Mouse (Mus musculus): ENCODE results near the gene Defb22. TPM values are rescaled to one million over a fixed set of nuclear protein-coding genes. Genes with fewer than 3 reads are reported as not detected.

Gene Defb22
- not detected for polyA plus RNA-seq (2017; shearing (Covaris generic))

DNA sequence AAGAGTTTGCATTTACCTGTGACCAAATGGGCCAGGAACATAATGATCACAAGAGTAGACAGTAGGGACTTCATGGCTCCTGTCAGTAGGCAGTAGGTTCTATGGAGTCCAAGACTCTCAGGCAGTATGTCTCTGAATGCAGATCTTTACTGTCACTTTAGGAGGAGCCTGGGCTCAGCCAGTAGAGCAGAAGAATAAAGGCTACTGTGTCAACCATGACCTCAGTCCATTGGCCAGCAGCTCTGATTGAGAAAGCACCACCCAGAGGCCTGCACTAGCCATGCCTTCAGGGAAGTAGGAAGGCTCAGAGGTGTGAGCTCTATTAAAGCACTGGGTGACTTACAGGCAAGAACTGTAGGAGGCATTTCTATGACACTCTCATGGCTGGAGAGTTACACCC, at the start of gene Defb22:
TSS of gene Defb22 (minus strand) at position 101 of the 400 bp plus-strand sequence.
- no peak for ATAC-seq

DNA sequence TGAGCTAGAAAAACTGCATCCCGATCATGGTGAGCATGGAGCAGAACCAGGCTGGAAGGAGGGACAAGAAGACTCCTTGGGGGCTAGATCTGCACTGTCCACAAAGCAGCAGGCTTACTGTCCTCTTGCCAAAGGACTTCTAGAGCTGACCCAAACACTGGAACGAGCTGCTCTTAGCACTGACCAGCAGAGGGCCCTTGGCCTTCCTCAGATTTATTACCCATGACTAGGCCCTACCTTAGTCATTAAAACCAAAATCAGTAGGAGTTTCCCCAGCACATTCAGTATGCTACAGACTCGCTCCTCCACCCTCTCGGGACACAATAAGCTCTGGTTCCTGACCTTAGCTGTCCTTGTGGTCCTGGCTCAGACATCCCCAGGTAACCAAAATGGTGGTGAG, 28.0 kb upstream of the Defb22 start, which contains the start of gene Defb28:
TSS of gene Defb28 (plus strand) at position 275 of the 400 bp plus-strand sequence.
- no peak for ATAC-seq

DNA sequence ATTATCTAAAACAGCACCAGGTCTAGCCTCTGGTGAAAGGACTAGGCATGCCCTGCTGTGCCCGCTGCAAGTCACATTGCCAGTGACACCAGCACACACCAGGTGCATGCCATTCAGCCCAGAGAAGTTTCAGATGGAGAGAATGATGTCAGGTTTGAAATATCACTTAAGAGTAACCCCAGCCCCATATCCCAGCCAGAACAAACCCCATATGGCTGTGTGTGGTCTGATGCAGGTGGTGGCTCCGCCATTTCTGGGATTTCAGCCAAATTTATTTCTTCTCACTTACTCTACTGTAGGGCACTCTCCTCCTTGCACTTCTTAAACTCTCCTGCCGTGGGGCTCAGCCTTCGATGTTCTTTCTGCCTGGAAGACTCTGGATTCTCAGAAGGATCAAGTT, 26.1 kb upstream of the Defb22 start:
- ATAC-seq = no peak

DNA sequence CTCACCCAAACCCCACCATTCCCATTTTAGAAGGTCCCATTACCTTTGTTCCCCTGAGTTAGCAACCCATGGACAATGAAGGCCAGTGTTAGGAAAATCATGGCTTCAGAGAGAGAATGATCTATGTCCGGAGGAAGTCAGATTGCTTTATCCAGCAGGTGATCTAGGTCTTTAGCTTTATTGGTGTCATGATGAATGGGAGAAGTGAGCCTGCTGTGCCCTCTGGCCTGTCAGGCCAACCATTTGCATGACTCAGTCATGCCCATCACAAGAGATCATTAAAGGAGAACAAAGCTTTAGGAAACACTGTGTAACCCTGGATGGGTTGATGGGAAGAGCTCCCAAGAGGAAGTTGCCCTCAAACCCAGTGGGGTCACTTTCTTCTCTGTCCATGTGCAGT, 21.7 kb upstream of the Defb22 start, which contains the start of gene Defb26:
TSS of gene Defb26 (minus strand) at position 101 of the 400 bp plus-strand sequence.
- ATAC-seq = no peak

DNA sequence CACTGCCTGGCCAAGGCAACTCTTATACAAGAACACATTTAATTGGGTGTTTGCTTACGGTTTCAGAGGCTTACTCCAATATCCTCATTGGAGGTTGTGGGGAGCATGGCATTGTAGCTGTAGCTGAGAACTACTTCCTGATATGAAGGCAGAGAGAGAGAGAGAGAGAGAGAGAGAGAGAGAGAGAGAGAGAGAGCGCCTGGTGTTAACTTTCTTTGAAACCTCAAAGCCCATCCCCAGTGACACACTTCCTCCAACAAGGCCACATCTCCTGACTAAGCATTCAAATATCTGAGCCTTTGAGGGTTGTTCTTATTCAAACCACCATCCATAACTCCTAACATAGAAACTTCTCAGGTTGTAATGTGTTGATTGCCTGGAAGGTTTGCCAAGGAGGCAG, 14.0 kb upstream of the Defb22 start:
- ATAC-seq = no peak

DNA sequence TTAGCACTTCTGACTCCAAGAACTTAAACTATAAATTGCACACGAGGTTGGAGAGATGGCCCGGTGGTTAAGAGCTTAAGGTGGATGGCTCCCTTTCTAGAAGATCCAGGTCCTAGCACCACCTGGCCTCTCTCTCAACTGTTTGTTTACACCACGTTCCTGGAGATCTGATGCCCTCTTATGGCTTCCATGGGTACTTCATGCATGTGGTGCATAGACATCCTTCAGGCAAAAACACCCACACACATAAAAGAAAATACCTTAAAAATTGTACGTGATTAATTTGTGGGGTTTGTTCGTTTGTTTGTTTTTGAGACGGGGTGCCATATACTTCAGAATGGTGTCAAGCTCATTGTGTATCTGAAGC, 10.9 kb upstream of the Defb22 start:
- ATAC-seq = no peak

DNA sequence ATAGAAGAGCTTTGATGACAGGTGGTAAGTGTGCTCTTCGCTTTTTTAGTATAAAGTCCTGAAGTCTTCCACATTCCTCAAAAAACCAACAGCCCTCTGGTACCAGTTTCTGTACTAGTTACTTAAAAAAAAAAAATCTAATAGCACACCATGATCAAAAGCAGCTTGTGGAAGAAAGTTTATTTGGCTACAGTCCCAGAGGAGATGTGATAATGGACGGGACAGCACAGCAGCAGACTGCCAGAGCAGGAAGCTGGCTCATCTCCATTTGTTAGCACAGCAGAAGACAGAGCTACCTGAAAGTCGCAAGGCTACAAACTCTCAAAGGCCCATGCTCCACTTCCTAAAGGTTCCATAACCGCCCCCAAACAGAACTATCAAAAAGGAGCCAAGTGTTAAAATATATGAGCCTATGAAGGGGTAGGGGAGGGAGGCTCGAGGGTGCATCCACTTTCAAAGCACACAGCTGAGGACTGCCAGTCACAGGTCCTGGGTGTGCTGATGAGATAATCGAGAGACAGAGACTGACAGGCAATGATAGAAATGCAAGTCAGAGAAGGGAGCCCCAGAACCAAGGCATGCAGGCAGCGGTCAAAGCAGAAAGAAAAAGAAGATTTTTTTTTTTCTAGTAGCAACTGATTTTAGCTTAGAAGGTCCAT, 10.4 kb upstream of the Defb22 start:
- ATAC-seq = no peak

DNA sequence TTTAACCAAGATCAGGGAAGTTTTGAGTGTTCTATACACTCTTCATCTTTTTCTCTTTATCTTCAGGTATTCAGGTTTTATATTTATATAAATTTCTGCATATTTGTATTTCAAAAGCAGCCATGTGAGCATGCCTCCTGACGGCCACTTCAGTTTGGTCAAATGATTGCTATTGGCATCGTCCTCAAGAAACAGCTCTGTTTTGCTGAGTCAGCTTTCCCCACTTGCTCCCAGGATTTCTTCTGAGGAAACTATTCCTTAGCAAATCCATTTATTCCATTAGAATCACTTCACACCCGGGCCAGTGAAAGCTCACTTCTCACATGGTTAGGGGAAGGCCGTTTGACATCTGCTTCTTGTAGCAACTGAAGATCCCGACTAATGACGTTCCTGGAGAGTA, 8.1 kb upstream of the Defb22 start:
- no peak for ATAC-seq

DNA sequence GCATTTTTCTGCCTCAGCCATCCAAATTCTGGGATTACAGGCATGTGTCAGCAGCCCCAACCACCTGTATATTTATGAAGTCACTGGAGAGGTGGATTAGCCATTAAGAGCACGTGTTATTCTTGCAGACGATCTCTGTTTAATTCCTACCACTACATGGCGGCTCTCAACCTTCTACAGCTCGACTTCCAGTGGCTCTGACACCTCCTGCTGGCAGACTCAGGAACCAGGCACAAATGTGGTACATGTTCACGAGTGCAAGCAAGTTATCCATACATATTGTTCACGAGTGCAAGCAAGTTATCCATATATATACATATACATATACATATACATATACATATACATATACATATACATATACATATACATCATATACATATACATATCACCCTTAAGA, 3.2 kb upstream of the Defb22 start:
- no peak for ATAC-seq

DNA sequence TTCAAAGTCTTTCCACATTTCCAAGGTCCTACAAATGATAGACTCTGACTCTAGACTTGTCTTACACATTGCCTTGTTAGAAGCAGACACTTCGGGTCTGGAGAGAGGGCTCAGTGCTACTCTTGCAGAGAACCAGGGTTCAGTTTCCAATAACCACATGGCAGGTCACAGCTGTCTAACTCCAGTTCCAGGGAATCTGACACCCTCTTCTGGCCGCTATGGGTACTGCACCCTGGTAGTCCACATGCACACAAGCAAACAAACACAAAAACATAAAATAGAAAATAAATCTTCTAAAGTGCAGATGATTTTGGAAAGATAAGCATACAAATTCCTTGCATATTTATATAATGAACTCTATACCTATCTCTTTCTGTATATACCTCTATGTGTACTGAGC, 2.9 kb downstream of the Defb22 start:
- ATAC-seq = no peak

DNA sequence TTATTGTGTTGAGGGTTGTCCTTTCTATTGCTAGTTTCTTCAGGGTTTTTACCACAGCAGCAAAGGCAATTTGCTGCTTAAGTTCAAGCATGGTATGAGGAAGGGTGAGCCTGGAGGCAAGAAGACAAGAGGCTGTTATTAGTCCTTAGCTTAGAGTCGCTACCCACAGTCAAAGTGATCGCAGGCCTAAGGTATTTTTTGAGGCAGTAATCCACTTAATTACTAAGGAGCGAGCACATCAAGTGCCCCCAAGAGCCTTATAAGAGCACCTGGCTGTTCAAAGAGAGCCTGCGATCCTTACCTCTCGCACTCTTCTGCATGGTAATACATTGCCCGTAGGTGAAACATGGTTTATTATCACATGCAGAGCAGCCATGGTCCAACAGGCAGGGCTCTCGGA, 8.2 kb downstream of the Defb22 start:
- no peak for ATAC-seq

DNA sequence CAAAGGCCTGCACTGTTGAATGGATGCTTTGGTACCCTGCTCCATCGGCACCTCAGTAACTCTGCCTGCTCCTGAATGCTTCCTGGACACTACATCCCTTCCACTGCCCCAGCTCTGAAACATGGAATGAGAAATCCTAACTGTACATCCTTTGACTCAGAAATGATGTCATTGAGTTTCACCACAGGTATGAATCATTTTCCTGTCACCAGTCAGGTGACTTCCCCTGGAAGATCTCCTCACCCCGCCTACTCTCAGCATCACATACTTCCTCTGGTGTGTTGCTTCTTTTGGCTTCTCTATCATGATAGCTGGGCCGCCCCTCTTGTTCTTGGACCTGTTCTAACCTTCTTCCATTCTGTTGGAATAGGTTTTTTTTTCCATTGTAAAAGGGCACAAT, 9.1 kb downstream of the Defb22 start:
- peak; percentile 32 for ATAC-seq

DNA sequence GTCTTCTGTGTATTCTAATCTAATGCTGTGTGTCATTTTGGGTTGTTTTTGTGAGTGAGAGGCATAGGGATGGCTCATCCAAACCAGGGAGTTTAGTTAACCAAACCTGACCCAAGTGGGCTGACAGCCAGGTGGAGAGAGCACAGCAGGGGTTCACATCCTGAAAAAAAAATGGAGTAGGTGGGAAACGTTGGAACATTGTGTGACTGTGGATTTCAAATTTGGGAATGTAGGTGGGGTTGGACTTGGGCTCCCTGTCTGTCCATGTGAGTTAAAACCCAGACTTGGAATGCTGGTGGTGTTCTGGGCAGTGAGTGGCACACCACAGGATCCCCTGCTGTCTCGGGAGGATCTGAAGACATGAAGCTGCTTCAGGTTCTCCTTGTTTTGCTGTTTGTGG, 13.2 kb downstream of the Defb22 start, which contains the start of gene Defb20:
TSS of gene Defb20 (plus strand) at position 301 of the 400 bp plus-strand sequence.
- ATAC-seq = no peak

DNA sequence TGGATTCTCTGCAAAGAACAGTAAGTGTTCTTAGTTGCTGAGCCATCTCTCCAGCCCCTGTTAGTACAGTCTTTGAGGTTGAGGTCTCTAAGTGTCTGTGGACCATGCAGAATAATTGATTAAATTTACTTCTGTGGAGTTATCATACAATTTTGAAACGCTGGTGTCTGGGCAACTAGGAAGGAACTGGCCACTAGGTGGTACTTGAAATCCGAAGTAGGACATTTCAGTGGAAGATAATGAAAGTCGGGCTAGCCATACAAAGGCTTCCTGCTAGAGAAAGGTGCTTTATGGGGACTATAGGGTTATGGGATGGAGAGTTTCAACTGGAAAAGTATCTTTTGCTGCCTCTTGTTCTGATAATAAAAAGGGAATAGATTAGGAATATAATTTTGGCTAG, 17.5 kb downstream of the Defb22 start:
- ATAC-seq = no peak

DNA sequence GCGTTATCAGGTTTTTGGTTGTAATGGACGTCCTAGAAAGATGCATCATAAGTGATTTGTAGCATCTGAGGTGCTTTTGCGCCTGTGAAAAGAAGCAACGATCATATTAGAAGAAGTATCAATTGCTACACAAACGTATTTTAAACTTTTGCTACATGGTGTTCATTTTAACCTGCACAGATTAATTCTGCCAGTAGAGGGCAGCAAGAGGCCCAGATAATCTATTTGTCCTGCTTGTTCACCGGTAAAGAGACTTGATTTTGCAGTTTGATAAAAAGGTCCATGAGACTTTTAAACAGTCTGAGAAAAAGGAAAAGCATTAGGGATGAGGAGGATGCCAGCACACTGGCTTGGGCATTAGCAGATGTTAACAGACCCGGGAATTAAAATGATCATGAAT, 19.0 kb downstream of the Defb22 start:
- no peak for ATAC-seq

DNA sequence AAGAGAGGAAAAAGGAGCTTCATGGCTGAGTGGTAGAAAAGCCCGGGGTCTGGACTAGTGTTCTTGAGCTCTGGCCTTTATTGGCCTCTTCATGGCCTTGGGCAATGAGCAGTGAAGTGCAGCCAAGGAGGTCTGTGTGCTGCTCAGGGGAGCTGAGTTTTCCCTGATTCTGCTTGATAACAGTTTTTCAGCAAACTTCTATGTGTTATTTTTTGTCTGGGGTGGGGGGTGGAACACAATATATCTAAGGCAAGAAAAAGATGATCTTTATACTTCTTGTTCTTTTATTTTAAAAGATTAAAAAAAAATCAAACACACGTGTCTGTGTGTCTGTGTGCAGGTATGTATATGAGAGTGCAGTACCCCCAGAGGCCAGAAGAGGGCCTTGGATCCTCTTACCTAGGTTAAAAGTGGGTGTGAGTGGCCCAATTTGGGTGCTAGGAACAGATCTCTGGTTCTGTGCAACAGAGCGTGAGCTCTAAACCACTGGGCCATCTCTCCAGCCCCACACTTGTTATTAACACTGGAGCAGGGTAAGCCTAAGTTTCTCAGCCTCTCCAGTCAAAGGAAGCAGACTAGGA, 25.3 kb downstream of the Defb22 start, which contains the start of gene Defb23:
TSS of gene Defb23 (minus strand) at position 51 of the 581 bp plus-strand sequence.
- ATAC-seq = no peak

DNA sequence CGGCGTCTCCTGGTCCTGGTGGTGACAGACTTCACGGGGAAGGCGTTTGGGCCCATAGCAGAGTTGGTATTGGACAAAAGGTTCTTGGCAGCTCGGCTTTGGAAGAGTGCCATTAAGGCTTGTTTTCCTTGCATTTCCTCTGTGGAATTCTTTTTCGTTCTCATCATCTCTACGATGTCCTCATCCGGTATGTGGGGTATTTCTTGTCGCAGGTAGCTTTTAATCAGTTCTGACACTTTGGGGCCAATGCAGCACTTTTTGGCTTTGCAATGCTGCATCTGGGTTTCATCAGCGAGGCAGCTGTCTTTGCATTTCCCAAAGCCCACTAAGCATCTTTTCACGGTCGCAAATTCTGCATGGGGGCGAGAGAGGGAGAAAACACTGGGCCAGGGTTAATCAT, 30.7 kb downstream of the Defb22 start:
- no peak for ATAC-seq

DNA sequence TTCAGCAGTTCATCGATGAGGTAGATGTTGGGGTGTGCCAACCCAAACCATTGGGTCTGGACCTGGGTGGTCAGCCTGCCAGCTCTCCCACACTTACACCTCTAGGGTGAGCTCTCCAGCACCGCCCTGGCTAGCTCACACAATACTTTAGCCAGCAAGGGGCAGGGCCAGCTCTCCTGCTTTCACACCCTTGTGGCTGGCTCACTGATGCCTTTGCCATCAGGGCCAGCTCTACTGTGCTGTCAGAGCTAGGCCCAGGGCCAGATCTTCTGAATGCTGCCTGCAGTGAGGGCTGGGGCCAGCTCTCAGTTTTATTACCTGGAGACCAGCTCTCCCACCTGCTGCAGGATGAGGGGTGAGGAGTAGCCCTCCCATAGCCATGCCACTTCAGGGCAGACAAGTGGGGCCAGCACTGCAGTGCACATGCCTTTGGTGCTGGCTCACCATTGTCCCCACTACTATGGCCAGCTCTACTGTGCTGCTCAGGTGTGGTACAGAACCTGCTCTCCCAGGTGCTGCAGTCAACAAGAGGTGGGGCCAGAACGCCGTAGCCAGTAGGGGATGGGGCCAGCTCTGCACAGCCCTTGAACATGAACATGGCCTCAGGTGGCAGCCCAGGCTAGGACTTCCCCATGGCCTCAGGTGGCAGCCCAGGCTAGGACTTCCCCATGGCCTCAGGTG, 37.7 kb downstream of the Defb22 start:
- ATAC-seq = no peak

DNA sequence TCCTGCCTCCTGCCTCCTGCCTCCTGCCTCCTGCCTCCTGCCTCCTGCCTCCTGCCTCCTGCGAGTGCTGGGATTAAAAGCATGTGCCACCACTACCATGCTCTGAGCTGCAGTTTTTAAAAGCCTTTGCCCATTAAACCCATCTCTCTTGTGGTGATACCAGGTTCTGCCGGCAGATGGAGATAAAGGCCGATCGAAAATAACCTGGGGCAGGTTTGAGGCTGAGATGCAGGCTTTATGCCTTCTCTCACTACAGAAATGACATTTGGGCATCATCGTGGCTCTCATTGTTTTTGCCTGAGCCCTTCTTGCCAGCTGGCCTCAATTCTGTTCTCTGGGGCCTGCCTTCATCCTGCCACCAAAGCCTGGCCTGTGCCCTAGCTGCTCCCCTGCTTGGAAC, 39.7 kb downstream of the Defb22 start:
- ATAC-seq = no peak

DNA sequence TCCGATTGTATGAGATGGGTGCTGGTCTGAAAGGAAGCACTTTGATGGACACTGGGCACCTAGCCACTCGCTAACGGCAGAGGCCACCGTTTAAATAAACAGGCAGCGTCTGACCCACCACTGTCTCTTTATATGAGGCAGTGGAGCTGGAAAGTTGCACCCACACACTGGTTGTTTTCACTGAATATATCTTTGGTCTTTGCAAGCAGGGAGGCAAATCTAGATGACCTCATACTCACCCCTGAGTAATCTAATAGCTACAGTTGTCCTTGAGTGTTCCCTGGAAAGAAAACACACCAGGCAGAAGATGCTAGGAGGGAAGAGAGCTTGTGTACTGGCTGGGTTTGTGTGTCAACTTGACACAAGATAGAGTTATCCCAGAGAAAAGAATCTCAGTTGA, 42.5 kb downstream of the Defb22 start:
- no peak for ATAC-seq

DNA sequence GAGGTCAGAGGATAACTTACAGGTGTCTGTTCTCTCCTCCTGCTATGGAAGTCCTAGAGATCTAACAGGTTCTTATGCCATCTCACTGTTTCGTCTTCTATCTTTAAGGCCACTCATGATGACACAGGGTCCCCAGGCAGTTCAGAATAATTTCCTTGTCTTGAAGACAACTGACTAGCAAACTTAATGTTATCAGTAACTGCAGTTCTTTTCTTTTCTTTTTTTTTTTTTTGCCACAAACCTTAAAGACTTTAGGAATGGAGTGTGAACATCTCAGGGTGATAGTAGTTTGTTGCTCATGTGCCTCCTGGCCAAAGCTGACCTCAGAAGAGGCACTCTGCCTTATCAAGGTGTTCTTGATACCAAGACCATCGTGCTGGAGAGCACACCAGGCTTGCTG, 43.3 kb downstream of the Defb22 start:
- no peak for ATAC-seq

DNA sequence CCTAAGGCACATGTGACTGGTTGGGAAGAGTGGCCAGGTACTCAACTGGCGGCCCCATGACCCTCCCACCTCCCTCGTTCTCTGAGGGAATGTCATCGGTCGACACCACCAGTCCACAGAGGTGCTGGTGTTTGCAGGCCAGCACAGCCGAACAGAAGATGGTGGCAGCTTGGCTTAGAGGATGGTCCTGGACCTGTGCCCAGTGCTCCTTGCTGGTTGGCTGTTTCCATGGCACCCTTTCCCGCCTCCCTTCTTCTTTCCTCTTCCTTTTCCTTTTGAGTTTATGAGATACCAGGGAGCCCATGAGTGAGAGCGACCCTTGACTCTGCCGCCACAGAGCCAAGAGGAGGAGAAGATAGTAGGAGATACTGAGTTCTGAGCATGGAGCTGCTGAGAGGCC, 46.7 kb downstream of the Defb22 start:
- no peak for ATAC-seq

DNA sequence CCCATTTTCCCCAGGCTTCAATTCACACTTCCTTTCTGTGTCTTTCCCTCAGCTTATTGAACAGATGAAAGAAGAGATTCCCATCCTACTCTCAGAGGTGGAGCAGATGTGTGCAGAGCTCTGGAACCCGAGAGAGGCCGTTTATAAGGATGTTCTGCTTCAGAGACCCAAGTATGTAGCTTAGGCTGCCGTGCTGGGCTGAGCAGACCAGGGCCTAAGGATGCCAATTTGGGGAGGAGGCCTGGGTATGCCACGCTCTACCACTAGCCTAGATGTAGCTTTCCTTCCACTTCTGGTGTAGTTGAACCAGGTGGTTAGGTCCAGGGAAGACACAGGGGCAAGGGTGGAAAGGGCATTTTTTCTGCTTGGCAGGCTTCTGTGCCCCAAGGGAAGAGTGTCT, 47.6 kb downstream of the Defb22 start:
- no peak for ATAC-seq

DNA sequence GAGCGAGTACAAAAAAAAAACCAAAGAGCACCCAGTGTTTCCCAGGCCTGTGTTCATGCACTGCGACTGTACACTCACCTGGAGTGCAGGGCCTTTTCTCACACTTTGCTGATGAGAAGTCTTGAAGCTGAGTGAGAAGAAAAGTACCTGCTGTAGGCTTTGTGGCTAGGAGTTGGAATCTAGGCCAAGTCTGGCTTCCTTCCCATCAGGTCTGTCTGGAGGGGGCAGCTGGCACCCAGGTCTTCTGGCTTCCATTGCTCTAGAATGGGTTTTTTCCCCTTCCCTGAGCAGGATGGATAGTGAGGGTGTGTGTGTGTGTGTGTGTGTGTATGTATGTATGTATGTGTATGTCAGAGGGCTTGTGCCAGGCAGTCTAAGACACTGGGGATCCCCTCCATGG, 50.1 kb downstream of the Defb22 start:
- no peak for ATAC-seq
